Mouse (Mus musculus) heart, postnatal 4 days (tissue): ENCODE data around the gene Tyrobp. TPM values are rescaled to one million over a fixed set of nuclear protein-coding genes. Genes with fewer than 3 reads are reported as not detected.

Source experiments
- DNase-seq: peaks from one replicate; pipeline ENCODE4 v3.0.0; 2021
- total RNA-seq, 2 experiments: library from RNA; stranded (reverse); gene quantifications; 2 replicates each; pipeline ENCODE4 v1.2.3; 2021

Tyrobp gene
- 10 to 100 TPM; 11.1 to 13.5 TPM for total RNA-seq

DNA sequence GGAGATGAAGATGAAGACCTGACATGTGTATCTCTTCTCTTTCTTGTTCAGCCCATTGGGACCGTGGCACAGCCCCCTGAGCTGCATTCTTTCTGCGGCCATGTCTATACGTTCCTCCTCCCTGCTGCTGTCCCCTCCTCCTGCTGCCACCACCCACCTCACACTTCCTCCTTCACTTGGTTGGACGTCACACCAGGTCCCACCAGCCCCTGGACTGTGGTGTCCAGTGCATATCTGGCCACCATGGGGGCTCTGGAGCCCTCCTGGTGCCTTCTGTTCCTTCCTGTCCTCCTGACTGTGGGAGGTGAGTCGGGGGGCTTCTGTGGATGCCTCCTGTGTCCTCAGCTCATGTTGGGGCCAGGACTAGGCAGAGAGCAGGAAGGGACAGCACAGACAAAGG, at the start of gene Tyrobp:
Tyrobp (plus strand) TSS at position 165 of the 400 bp plus-strand sequence.
- DNase-seq: no peak

GRCm38 (mm10) chr7:30367466-30367865, 46.1 kb upstream of the Tyrobp start:
- no peak for DNase-seq

- peak; percentile 92 for DNase-seq
Observed at GRCm38 (mm10) chr7:30373501-30373962, 40.0 kb upstream of the Tyrobp start.

- no peak for DNase-seq
Observed at GRCm38 (mm10) chr7:30380061-30380460, 33.5 kb upstream of the Tyrobp start.

DNA sequence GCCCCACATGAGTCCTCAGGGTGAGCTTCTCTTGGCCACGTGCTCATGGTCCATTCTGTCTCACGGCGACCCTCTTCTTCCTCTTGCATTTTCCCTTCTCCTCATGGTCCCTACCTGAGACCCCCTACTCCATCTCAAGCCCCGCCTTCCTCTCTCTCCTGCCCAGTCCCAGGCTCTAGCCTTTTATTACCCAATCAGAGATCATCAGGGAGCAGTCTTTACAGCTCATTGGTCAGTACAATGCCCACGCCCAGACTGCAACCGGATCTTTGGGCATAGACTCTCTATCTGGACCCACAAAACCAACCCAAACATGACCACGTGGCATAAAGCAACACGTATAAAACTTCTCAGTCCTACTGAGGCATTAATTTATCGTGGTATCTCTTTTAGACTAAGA, 29.5 kb upstream of the Tyrobp start:
- no peak for DNase-seq

DNA sequence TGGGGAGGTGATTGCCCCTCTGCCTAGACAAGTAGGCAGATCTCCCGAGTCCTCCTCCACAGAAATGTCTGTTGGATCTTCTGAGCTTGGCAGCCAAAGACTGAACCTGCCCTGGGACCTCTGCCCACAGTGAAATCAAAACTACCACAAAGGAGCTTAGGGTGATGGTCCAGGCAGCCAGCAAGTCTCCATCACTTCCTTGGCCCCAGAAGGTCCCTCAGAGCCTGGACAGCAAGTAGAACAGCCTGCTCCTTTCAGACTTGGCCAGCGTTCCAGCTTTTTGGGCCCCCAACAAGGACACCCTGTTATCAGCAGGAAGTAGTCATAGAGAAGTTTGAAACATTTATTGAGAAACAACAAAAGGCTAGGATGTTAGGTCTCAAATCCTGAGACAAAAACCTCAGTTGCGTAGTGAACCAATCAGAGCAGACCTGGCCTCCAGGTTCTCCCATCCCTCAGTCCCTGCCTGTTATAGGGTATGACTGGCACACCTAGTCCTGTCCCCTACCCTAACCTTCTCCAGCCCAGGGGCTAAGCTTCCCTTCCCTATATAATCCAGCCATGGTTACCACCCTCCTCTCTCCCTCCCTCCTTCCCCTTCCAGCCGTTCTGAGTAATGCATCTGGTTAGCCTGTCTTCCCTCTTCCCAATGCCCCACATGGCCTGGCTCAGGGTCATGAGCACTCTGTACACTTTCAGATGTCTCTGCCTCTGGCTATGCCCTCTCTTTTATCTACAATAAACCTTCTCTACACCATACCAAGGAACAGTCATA, 20.6 kb upstream of the Tyrobp start:
- no peak for DNase-seq

- DNase-seq: no peak
Observed at GRCm38 (mm10) chr7:30393631-30394030, 19.9 kb upstream of the Tyrobp start.

GRCm38 (mm10) chr7:30394379-30394778, 19.2 kb upstream of the Tyrobp start:
- DNase-seq: peak; percentile 26

GRCm38 (mm10) chr7:30394871-30395270, 18.7 kb upstream of the Tyrobp start:
- DNase-seq: no peak

DNA sequence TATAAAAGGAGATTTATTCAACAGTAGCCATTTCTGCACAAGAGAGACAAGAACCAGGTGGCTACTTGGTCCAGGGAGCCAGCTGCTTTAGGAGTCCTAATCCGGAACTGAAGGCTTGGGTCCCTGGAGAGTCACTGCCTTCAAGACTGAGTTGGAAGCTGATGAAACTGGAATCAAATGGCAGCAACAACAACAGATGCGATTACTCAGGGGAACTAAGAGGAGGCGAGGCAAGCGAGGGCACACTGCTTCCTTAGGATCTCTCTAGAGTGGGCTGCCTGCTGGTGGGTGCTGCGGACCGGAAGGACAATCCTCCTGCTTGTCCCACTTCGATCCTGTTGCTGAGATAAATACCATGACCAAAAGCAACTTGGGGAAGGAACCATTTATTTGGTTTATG, 13.9 kb upstream of the Tyrobp start:
- no peak for DNase-seq

DNA sequence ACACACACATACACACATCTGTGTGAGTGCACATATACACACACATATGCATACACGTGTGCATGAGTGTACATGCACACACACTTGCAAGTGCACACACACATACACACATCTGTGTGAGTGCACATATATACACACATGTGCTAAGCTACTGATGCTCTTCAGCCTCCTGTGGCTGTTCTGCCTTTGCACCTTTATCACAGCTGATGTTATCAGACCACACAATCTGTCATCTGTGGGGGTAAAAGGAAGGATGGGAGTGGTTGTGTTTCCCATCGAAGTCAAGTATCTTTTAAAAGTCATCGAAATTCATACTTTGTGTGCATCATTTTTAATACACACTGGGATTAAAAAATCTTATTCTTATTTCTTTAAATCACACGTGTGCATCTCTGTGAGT, 11.2 kb upstream of the Tyrobp start:
- no peak for DNase-seq

DNA sequence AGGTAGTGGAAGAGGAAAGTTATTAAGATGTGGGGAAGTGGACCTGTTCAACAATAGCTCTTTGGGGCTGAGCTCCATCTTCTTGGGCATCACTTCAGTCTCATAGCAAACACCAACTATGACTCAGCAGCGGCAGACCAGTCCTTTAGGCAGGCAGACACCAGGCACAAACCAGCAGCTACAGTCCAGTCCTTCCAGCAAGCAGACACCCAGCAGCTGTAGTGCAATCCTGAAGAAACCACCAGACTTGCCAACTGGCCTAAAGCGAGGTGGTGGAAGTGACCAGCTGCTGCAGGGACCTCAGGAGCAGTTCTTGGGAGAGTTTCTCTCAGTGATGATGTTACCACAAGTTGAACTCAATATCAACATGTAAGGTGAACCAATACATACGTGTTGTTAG, 4.9 kb upstream of the Tyrobp start:
- no peak for DNase-seq

GRCm38 (mm10) chr7:30409789-30410188, 3.8 kb upstream of the Tyrobp start:
- DNase-seq: no peak

- no peak for DNase-seq
Observed at GRCm38 (mm10) chr7:30411023-30411422, 2.5 kb upstream of the Tyrobp start.

DNA sequence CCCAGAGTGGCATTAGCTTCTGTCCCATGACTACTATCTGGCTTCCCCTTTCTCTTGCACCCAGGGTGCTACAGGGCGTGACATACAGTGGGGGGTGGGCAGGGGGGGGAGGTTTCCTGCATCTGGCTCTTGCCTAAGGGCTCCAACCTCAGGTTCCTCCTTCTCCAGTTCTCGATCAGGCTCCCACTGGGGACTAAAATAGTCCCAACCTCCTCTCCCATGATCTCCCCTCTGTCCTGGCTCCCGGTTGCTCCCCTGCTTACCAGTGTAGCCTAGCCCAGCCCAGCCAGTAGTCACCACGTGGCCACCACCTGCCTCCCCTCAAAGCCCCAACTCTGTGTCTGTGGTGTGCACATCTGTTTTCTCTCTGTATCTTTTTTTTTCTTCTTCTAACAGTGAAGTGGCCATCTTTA, 819 bp upstream of the Tyrobp start:
- DNase-seq: no peak

DNA sequence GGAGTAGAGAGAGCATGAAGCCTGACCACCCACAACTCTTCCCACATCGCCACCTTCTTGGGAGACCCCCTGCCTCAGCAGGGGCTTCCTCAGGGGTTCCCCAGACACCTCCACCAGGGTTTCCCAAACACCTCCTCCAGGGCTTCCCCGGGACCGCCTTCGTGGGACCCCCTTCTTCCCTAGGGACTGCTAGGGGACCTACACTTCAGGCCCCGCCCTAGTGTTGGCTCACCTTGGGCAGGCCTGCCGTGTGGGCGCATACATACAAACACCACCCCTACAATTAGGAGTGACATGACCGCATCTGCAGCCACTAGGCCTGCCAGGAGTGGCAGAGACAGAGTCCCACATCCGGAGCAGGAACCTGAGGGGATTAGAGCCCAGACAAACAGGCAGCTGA, 4.3 kb downstream of the Tyrobp start:
- DNase-seq: no peak

GRCm38 (mm10) chr7:30419561-30420499, 6.3 kb downstream of the Tyrobp start, which contains the start of gene Hcst:
Gene Hcst, minus strand, starts transcription at chr7:30419854.
- no peak for DNase-seq

GRCm38 (mm10) chr7:30420673-30421072, 7.1 kb downstream of the Tyrobp start:
- no peak for DNase-seq

- DNase-seq: peak; percentile 62
Observed at GRCm38 (mm10) chr7:30421175-30421889, 7.8 kb downstream of the Tyrobp start, which contains the start of gene Nfkbid. Gene Nfkbid, plus strand, starts transcription at chr7:30421732.

DNA sequence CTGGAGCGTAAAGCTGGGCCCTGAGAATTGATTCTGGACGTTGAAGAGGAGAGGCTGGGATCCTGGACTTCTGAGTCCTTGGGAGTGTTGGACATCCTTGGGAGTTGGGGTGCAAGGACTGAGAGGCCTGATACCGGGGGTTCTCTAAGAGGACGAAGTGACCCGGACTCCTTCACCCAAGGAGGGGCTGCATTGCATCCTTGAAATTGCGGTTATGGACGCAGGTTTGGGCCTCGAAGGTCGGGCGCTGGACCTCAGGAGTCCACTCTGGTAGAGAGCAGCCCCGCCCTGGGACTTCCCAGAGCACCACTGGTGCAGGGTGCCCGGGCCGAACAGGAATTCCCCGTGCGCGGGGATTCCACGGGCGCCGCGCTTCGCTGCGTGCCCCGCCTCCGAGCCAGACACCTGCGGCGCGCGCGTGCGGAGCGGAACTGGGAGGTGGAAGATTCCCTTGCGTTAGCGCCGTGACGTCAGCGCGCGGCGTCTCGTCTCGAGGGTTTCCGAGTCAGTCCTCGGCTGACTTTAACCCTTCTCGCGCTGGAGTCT, 8.4 kb downstream of the Tyrobp start:
- DNase-seq: peak; percentile 79

DNA sequence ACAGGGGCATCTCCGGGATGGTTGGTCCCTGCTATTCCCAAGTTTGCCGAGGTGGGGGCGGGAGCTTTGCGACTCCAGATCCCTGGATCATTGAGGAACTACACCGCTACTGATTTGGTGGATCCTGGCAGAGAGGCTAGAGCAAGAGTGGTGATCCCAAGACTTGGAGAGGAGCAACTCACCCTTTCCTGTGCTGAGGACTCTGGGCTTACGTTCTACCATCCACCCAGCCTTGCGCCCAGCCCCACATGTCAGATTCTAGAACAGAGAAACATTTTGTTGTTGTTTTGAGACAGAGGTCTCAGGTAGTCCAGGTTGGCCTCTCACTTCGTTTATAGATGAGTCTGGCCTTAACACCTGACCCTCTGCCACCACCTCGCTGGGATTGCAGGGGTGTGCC, 9.0 kb downstream of the Tyrobp start:
- DNase-seq: no peak

- DNase-seq: no peak
Observed at GRCm38 (mm10) chr7:30423071-30423641, 9.6 kb downstream of the Tyrobp start.
